Mouse (Mus musculus) liver, postnatal 0 days (tissue): ENCODE measurements around the gene Lamtor1.

Experiments used
- CTCF ChIP-seq: sonication (generic); IDR thresholded peaks from 2 replicates; pipeline ENCODE4 v1.5.1; 2016; ENCODE audit warnings: antibody characterized with exemption, low read depth
- EP300 ChIP-seq: IDR thresholded peaks from 2 replicates; pipeline ENCODE4 v1.6.1; 2016; ENCODE audit warnings: antibody characterized with exemption, low read depth, mild to moderate bottlenecking

DNA sequence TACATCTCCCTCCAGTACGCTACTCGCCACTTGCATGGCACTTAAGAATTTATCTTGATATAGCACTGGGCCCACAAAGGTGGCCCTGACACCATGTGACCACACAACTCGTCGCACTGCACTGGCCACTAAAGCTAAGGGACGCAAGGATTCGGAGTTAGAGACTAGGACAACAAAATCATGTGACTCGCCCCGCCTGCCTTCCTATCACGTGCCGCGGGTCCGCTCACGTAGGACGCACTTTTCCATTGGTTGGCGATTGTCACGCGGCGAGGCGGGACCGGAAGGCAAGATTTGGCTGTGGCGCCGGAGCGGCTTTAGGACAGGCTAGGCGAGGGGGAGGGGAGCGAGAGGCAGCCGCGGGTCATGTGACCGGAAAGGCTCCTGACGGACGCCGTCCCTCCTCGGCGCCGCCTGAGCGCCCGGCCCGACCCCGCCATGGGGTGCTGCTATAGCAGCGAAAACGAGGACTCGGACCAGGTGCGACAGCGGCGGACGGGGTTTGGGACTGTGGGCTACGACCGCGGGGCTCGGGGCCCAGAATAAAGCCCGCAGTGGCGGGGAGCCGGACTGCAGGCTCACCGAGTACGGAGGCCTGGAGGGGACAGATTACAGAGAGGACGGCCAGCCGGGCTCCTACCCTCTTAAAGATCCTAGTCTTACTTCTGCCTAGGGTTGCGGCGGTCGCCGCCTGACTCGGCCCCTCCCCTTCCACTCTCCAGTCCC, at the start of gene Lamtor1:
- TF ChIP-seq CTCF: no peak
- peak; percentile 59; the same call in 1 of the 2 replicates for TF ChIP-seq EP300
